Mouse (Mus musculus): ENCODE results near the gene Smim14.

- no peak for TF ChIP-seq POLR2A (IDR thresholded peaks at IDR 0.05; ENCODE audit: insufficient read depth, low read length)
- no peak for TF ChIP-seq CTCF (IDR thresholded peaks at IDR 0.05; ENCODE audit: low read depth, low read length)
- TF ChIP-seq EP300 (IDR thresholded peaks at IDR 0.05; ENCODE audit: insufficient read depth, low read depth, low read length): no peak
Observed at GRCm38 (mm10) chr5:65578545-65578944, 41.6 kb upstream of the Smim14 start.
